Mouse (Mus musculus) forebrain, embryonic 16.5 days (tissue): ENCODE data around the gene Iqub. TPM values are rescaled to one million over a fixed set of nuclear protein-coding genes. Genes with fewer than 3 reads are reported as not detected.

Experiments
- ATAC-seq: fragments of 200-750 bp; cut with Nextera tagmentation; 2 replicates; pipeline ENCODE4 v1.8.0; 2017; ENCODE audit warnings: mild to moderate bottlenecking, moderate library complexity
- H3K27ac ChIP-seq: fragments of 300-500 bp; sonication (generic); 2 replicates; pipeline ENCODE4 v1.5.1; 2014; ENCODE audit warnings: low read length, control low read depth
- H3K27me3 ChIP-seq: fragments of 300-500 bp; sonication (generic); replicated peaks from 2 replicates; pipeline ENCODE4 v1.6.1; 2014; ENCODE audit warnings: low read length; ENCODE audit not compliant: control insufficient read depth, insufficient read depth
- H3K36me3 ChIP-seq: fragments of 300-500 bp; sonication (generic); 2 replicates; pipeline ENCODE4 v1.6.1; 2014; ENCODE audit not compliant: control insufficient read depth, insufficient read depth
- H3K4me1 ChIP-seq: fragments of 300-500 bp; sonication (generic); replicated peaks from 2 replicates; pipeline ENCODE4 v1.6.1; 2014; ENCODE audit warnings: low read length; ENCODE audit not compliant: control insufficient read depth, insufficient read depth
- H3K4me2 ChIP-seq: fragments of 300-500 bp; sonication (generic); 2 replicates; pipeline ENCODE4 v1.6.1; 2014; ENCODE audit warnings: mild to moderate bottlenecking, low read length, control low read depth
- H3K4me3 ChIP-seq: fragments of 300-500 bp; sonication (generic); replicated peaks from 2 replicates; pipeline ENCODE4 v1.5.1; 2014; ENCODE audit warnings: mild to moderate bottlenecking, low read length, control low read depth
- H3K9ac ChIP-seq: fragments of 300-500 bp; sonication (generic); replicated peaks from 2 replicates; pipeline ENCODE4 v1.6.1; 2014; ENCODE audit warnings: low read depth, low read length, control low read depth
- H3K9me3 ChIP-seq: fragments of 300-500 bp; sonication (generic); 2 replicates; pipeline ENCODE4 v1.6.1; 2016; ENCODE audit warnings: low read length; ENCODE audit not compliant: control insufficient read depth
- WGBS: fragments of 180-500 bp; shearing (Covaris S2); extraction: QIAGEN DNeasy Blood & Tissue Kit; methylation state at CpG from one replicate; pipeline ENCODE4 v1.1.7; 2014; 5-methylcytosine and 5-hydroxymethylcytosine counted together
- polyA plus RNA-seq: library from polyadenylated mRNA; unstranded; fragments of >200 nt; fragmentation: Nextera tagmentation; extraction: Ambion mirVana; gene quantifications from 2 replicates; pipeline ENCODE4 v1.2.1, GENCODE M21; 2015

Gene Iqub
- polyA plus RNA-seq, 1 experiment from 2014 or later: 0.82 TPM

GRCm38 (mm10) chr6:24540106-24540505, 25.2 kb upstream of the Iqub start:
- Histone ChIP-seq H3K4me2 (no peak overlapping the region), H3K27ac (no peak overlapping the region), H3K9ac (no peak overlapping the region), H3K9me3 (no peaks in the 10 kb centered on the region), H3K36me3 (no peaks in the 10 kb centered on the region), H3K27me3 (no peaks in the 10 kb centered on the region), H3K4me3 (no peak overlapping the region), H3K4me1 (no peaks in the 10 kb centered on the region)
- no peak for ATAC-seq
- 77% methylated on average over 4 of the region's 4 CpGs for WGBS

DNA sequence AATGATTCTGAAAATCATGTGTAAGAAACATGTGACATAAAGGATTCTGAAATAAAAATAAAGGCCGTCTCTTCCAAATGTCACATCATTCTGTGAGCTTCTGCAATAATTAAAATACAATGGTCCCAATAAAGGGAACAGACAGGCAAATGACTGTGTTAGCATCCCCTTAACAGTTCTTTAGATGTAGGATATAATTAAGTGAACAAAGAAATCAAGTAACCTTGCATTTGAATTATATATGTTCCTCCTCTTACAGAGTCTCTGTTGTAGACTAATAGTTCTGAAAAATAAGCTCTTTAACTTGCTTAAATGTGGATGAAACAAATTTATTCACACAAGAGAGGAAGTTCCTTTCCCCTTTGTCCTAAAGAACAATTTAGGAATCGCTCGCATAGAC, 23.6 kb upstream of the Iqub start:
- Histone ChIP-seq H3K9me3 (no peaks in the 10 kb centered on the region), H3K4me3 (no peak overlapping the region), H3K27me3 (no peaks in the 10 kb centered on the region), H3K36me3 (no peaks in the 10 kb centered on the region), H3K27ac (no peak overlapping the region), H3K9ac (no peak overlapping the region), H3K4me1 (no peaks in the 10 kb centered on the region), H3K4me2 (no peak overlapping the region)
- WGBS: 68% methylated on average over 3 of the region's 3 CpGs
- peak; percentile 84 for ATAC-seq

- ATAC-seq: no peak
- Histone ChIP-seq H3K9me3 (no peaks in the 10 kb centered on the region), H3K4me2 (no peak overlapping the region), H3K27ac (no peak overlapping the region), H3K36me3 (no peaks in the 10 kb centered on the region), H3K27me3 (no peaks in the 10 kb centered on the region), H3K9ac (no peak overlapping the region), H3K4me3 (no peak overlapping the region), H3K4me1 (peaks cover 9% of the 10 kb centered on the region)
- 83% methylated on average over 3 of the region's 3 CpGs for WGBS
These were observed 17.9 kb upstream of the Iqub start for GRCm38 (mm10) chr6:24532804-24533203.

GRCm38 (mm10) chr6:24530711-24531420, 16.0 kb upstream of the Iqub start:
- Histone ChIP-seq H3K4me2 (peak overlapping the region; percentile 45), H3K27ac (no peak overlapping the region), H3K27me3 (no peaks in the 10 kb centered on the region), H3K36me3 (no peaks in the 10 kb centered on the region), H3K4me3 (peak overlapping the region; percentile 4; the same call in 1 of the 2 replicates), H3K9ac (no peak overlapping the region), H3K4me1 (peaks cover 16% of the 10 kb centered on the region), H3K9me3 (no peaks in the 10 kb centered on the region)
- no peak for ATAC-seq
- 55% methylated on average over 11 of the region's 11 CpGs for WGBS

GRCm38 (mm10) chr6:24530166-24530565, 15.3 kb upstream of the Iqub start:
- peaks cover 18% of the 10 kb centered on the region for H3K4me1 ChIP-seq
- H3K36me3 ChIP-seq: no peaks in the 10 kb centered on the region
- no peaks in the 10 kb centered on the region for H3K9me3 ChIP-seq
- 24% methylated on average over 4 of the region's 4 CpGs for WGBS
- H3K27me3 ChIP-seq: no peaks in the 10 kb centered on the region
- peak overlapping the region; percentile 45 for H3K4me2 ChIP-seq
- H3K4me3 ChIP-seq: peak overlapping the region; percentile 4; the same call in 1 of the 2 replicates
- ATAC-seq: no peak
- no peak overlapping the region for H3K9ac ChIP-seq
- H3K27ac ChIP-seq: no peak overlapping the region

GRCm38 (mm10) chr6:24528064-24528243, 13.1 kb upstream of the Iqub start, which contains the start of gene Asb15:
Gene Asb15 (plus strand): TSS chr6:24528144.
- Histone ChIP-seq H3K9me3 (no peaks in the 10 kb centered on the region), H3K4me3 (peak within 1 kb of the TSS; percentile 83), H3K27me3 (no peaks in the 10 kb centered on the region), H3K9ac (peak within 1 kb of the TSS; percentile 81), H3K4me1 (peaks cover 18% of the 10 kb centered on the region), H3K27ac (no peak within 1 kb of the TSS; the same call in 1 of the 2 replicates), H3K36me3 (no peaks in the 10 kb centered on the region), H3K4me2 (peak within 1 kb of the TSS; percentile 83)
- no peak for ATAC-seq
- WGBS: 53% methylated on average over 2 of the region's 2 CpGs

GRCm38 (mm10) chr6:24527155-24528063, 12.5 kb upstream of the Iqub start, which contains the start of gene Ndufa5:
Gene Ndufa5 (minus strand): TSS chr6:24528013.
- under 1% methylated on average over 53 of the region's 53 CpGs for WGBS
- Histone ChIP-seq H3K4me2 (peak within 1 kb of the TSS; percentile 83), H3K36me3 (0 out of 2 replicates have a peak, but pooled peaks cover 2% of the 10 kb centered on the region), H3K9ac (peak within 1 kb of the TSS; percentile 81), H3K27ac (no peak within 1 kb of the TSS; the same call in 1 of the 2 replicates), H3K27me3 (no peaks in the 10 kb centered on the region), H3K9me3 (no peaks in the 10 kb centered on the region), H3K4me3 (peak within 1 kb of the TSS; percentile 83), H3K4me1 (peaks cover 18% of the 10 kb centered on the region)
- ATAC-seq: peak; percentile 98

DNA sequence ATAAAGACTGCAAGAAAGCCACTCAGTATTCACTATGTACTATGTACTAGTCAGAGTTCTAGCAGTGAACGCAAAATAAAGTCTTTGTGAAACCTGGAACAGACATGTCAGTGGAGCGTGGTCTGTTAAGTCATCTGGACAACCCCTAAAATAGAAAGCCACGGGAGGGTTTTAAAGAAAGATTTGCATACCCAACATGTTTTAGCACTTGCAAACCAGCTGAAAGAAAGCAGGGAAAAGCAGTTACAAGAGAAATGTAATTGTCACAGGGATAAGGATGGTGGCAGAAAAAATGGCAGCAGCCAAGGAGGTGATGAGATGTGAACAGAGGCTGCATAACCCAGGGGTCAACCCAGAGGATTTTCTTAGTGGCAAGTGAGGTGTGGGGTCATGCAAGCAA, 10.8 kb upstream of the Iqub start:
- no peaks in the 10 kb centered on the region for H3K9me3 ChIP-seq
- H3K9ac ChIP-seq: no peak overlapping the region
- peaks cover 12% of the 10 kb centered on the region for H3K36me3 ChIP-seq
- no peaks in the 10 kb centered on the region for H3K27me3 ChIP-seq
- 86% methylated on average over 3 of the region's 3 CpGs for WGBS
- ATAC-seq: no peak
- no peak overlapping the region for H3K4me2 ChIP-seq
- peaks cover 15% of the 10 kb centered on the region for H3K4me1 ChIP-seq
- no peak overlapping the region for H3K27ac ChIP-seq
- H3K4me3 ChIP-seq: no peak overlapping the region

DNA sequence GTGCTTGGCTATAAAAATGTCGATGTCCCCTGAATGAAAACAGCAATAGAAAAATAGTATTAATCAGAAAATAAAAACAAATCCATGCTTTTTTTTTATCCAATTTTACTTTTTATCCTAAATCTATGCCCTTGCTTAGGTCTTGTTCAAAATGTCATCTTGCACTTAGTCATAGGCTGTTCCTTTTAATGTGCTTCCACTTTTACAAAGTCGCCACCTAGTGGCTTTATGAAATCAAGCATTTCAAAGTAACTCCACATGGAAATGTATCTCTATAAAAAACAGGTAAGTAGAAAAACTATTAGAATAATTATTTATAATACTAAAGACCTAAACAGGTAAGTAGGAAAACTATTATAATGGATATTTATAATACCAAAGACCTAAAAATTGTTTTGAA, 1.3 kb upstream of the Iqub start:
- Histone ChIP-seq H3K27me3 (no peaks in the 10 kb centered on the region), H3K4me1 (peaks cover 8% of the 10 kb centered on the region), H3K9ac (no peak overlapping the region), H3K4me2 (no peak overlapping the region), H3K36me3 (peaks cover 8% of the 10 kb centered on the region), H3K27ac (no peak overlapping the region), H3K9me3 (no peaks in the 10 kb centered on the region), H3K4me3 (no peak overlapping the region)
- WGBS: 47% methylated on average over 2 of the region's 2 CpGs
- ATAC-seq: peak; percentile 52
